Comparison of ENCODE assay signal across 1 mouse cellular context in the genomic region with DNA sequence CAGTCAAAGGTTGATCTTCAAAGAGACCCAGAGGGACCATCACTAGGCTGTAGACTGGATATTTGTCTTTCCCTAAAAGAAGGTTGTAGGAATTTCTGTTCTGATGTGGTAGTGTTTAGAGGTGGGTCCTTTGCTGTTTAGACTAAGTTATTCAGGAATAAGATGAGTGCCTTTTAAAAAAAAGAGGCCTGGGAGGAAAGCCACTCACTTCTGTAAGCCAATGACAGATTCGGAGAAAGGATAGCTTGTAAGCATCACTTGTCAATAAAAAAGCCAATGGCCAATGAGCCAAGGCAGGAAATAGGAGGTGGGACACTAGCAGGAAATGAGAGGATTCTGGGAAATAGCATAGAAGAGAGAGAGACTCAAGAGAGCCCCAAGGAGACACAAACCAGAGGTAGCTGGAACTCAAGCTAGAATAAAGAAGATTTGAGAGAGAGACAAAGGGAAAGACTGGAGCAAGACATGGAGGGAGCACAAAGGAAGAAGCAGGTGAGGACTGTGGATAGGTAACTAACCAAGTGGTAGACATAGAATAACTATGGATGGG.
TF ChIP-seq lines count a peak whose summit lies in the region.

No protein-coding gene starts in this region.

TF ChIP-seq in myocyte, 11 proteins besides CTCF, POLR2A, EP300 and RAD21 (continued from another document):
- TF ChIP-seq SRF (IDR thresholded peaks at IDR 0.05; ENCODE audit: control insufficient read depth, insufficient read length, low read depth) (no peak), MYOG (IDR thresholded peaks at IDR 0.05; ENCODE audit: control insufficient read depth in 1 of 3, insufficient read depth in 1 of 3, insufficient read length in 2 of 3, low read depth in 2 of 3) (no peak), MAX (IDR thresholded peaks at IDR 0.05; ENCODE audit: low read depth) (no peak), POLR2AphosphoS2 (IDR thresholded peaks at IDR 0.05; ENCODE audit: insufficient read length, low read depth) (no peak), CEBPB (IDR thresholded peaks at IDR 0.05; ENCODE audit: insufficient read depth, poor library complexity, severe bottlenecking) (no peak), REST (IDR thresholded peaks at IDR 0.05; ENCODE audit: insufficient read depth, insufficient read length) (no peak)
